Mouse (Mus musculus) hindbrain, embryonic 13.5 days (tissue): Measurements from ENCODE around the gene Wscd2. TPM values are rescaled to one million over a fixed set of nuclear protein-coding genes. Genes with fewer than 3 reads are reported as not detected.

ENCODE experiments used
- ATAC-seq: fragments of 200-750 bp; cut with Nextera tagmentation; 2 replicates; pipeline ENCODE4 v1.8.0; 2017; ENCODE audit warnings: moderate TSS enrichment; ENCODE audit not compliant: low FRiP score
- H3K27ac ChIP-seq: fragments of 300-500 bp; sonication (generic); 2 replicates; pipeline ENCODE4 v1.5.1; 2015; ENCODE audit warnings: inconsistent platforms, mild to moderate bottlenecking, moderate library complexity
- H3K27me3 ChIP-seq: fragments of 300-500 bp; sonication (generic); 2 replicates; pipeline ENCODE4 v1.6.1; 2015; ENCODE audit warnings: mild to moderate bottlenecking, inconsistent platforms
- H3K36me3 ChIP-seq: fragments of 300-500 bp; sonication (generic); 2 replicates; pipeline ENCODE4 v1.6.1; 2015; ENCODE audit warnings: mild to moderate bottlenecking, inconsistent platforms
- H3K4me1 ChIP-seq: fragments of 300-500 bp; sonication (generic); replicated peaks from 2 replicates; pipeline ENCODE4 v1.6.1; 2015; ENCODE audit warnings: inconsistent platforms
- H3K4me2 ChIP-seq: fragments of 300-500 bp; sonication (generic); 2 replicates; pipeline ENCODE4 v1.6.1; 2015; ENCODE audit warnings: inconsistent platforms, mild to moderate bottlenecking, moderate library complexity
- H3K4me3 ChIP-seq: fragments of 300-500 bp; sonication (generic); 2 replicates; pipeline ENCODE4 v1.5.1; 2015; ENCODE audit warnings: mild to moderate bottlenecking, inconsistent platforms
- H3K9ac ChIP-seq: fragments of 300-500 bp; sonication (generic); 2 replicates; pipeline ENCODE4 v1.6.1; 2015; ENCODE audit warnings: mild to moderate bottlenecking, inconsistent platforms
- H3K9me3 ChIP-seq: fragments of 300-500 bp; sonication (generic); 2 replicates; pipeline ENCODE4 v1.6.1; 2016; ENCODE audit warnings: inconsistent platforms
- WGBS: fragments of 180-500 bp; shearing (Covaris S2); methylation state at CpG from one replicate; pipeline ENCODE4 v1.1.7; 2015; 5-methylcytosine and 5-hydroxymethylcytosine counted together
- polyA plus RNA-seq: library from polyadenylated mRNA; unstranded; fragments of >200 nt; fragmentation: Nextera tagmentation; extraction: Ambion mirVana; gene quantifications from 2 replicates; pipeline ENCODE4 v1.2.1, GENCODE M21; 2015

Wscd2 gene
- polyA plus RNA-seq, 1 experiment from 2014 or later, result 9.8 TPM

- H3K27ac ChIP-seq, result no peak overlapping the region
- WGBS, result 91% methylated on average over 4 of the region's 4 CpGs
- H3K9me3 ChIP-seq, result no peaks in the 10 kb centered on the region
- H3K4me2 ChIP-seq, result no peak overlapping the region
- H3K27me3 ChIP-seq, result peaks cover 11% of the 10 kb centered on the region; the same call in 1 of the 2 replicates
- ATAC-seq, result no peak
- no peak overlapping the region for H3K4me3 ChIP-seq
- H3K4me1 ChIP-seq, result 0 out of 2 replicates have a peak, but pooled peaks cover 7% of the 10 kb centered on the region
- no peak overlapping the region for H3K9ac ChIP-seq
- no peaks in the 10 kb centered on the region for H3K36me3 ChIP-seq
These were observed 134.9 kb downstream of the Wscd2 start for GRCm38 (mm10) chr5:113625068-113625467.

- H3K9ac ChIP-seq, result no peak overlapping the region
- ATAC-seq, result no peak
- no peak overlapping the region for H3K27ac ChIP-seq
- H3K27me3 ChIP-seq, result peaks cover 14% of the 10 kb centered on the region; the same call in 1 of the 2 replicates
- H3K4me3 ChIP-seq, result no peak overlapping the region
- H3K9me3 ChIP-seq, result no peaks in the 10 kb centered on the region
- WGBS, result 88% methylated on average over 8 of the region's 8 CpGs
- no peaks in the 10 kb centered on the region for H3K36me3 ChIP-seq
- H3K4me1 ChIP-seq, result 0 out of 2 replicates have a peak, but pooled peaks cover 11% of the 10 kb centered on the region
- H3K4me2 ChIP-seq, result no peak overlapping the region
These were observed 136.2 kb downstream of the Wscd2 start for GRCm38 (mm10) chr5:113626352-113626751.

GRCm38 (mm10) chr5:113626991-113627390 is 136.9 kb downstream of the Wscd2 start:
- H3K27ac ChIP-seq, result no peak overlapping the region
- no peak overlapping the region for H3K4me2 ChIP-seq
- peaks cover 16% of the 10 kb centered on the region; the same call in 1 of the 2 replicates for H3K27me3 ChIP-seq
- no peak overlapping the region for H3K4me3 ChIP-seq
- H3K4me1 ChIP-seq, result 0 out of 2 replicates have a peak, but pooled peaks cover 11% of the 10 kb centered on the region
- no peaks in the 10 kb centered on the region for H3K9me3 ChIP-seq
- 98% methylated on average over 5 of the region's 5 CpGs for WGBS
- ATAC-seq, result no peak
- no peak overlapping the region for H3K9ac ChIP-seq
- no peaks in the 10 kb centered on the region for H3K36me3 ChIP-seq

- peaks cover 16% of the 10 kb centered on the region; the same call in 1 of the 2 replicates for H3K27me3 ChIP-seq
- no peak overlapping the region for H3K4me3 ChIP-seq
- H3K4me1 ChIP-seq, result 0 out of 2 replicates have a peak, but pooled peaks cover 11% of the 10 kb centered on the region
- H3K36me3 ChIP-seq, result no peaks in the 10 kb centered on the region
- ATAC-seq, result no peak
- no peak overlapping the region for H3K27ac ChIP-seq
- 67% methylated on average over 11 of the region's 11 CpGs for WGBS
- H3K4me2 ChIP-seq, result no peak overlapping the region
- H3K9me3 ChIP-seq, result no peaks in the 10 kb centered on the region
- no peak overlapping the region for H3K9ac ChIP-seq
These were observed 137.8 kb downstream of the Wscd2 start for GRCm38 (mm10) chr5:113627820-113628437.

GRCm38 (mm10) chr5:113629248-113629647 is 139.1 kb downstream of the Wscd2 start:
- ATAC-seq, result no peak
- no peak overlapping the region for H3K9ac ChIP-seq
- H3K27me3 ChIP-seq, result peaks cover 16% of the 10 kb centered on the region; the same call in 1 of the 2 replicates
- H3K27ac ChIP-seq, result no peak overlapping the region
- no peaks in the 10 kb centered on the region for H3K36me3 ChIP-seq
- 89% methylated on average over 3 of the region's 3 CpGs for WGBS
- no peak overlapping the region for H3K4me3 ChIP-seq
- H3K4me2 ChIP-seq, result no peak overlapping the region
- peaks cover 8% of the 10 kb centered on the region for H3K4me1 ChIP-seq
- no peaks in the 10 kb centered on the region for H3K9me3 ChIP-seq

GRCm38 (mm10) chr5:113630116-113630515 is 140.0 kb downstream of the Wscd2 start:
- H3K27me3 ChIP-seq, result peaks cover 16% of the 10 kb centered on the region; the same call in 1 of the 2 replicates
- 62% methylated on average over 10 of the region's 10 CpGs for WGBS
- no peaks in the 10 kb centered on the region for H3K9me3 ChIP-seq
- H3K4me1 ChIP-seq, result peaks cover 14% of the 10 kb centered on the region
- H3K4me3 ChIP-seq, result no peak overlapping the region
- no peaks in the 10 kb centered on the region for H3K36me3 ChIP-seq
- no peak overlapping the region for H3K9ac ChIP-seq
- no peak overlapping the region for H3K4me2 ChIP-seq
- H3K27ac ChIP-seq, result no peak overlapping the region
- ATAC-seq, result no peak

GRCm38 (mm10) chr5:113633037-113633714 is 143.0 kb downstream of the Wscd2 start:
- H3K9ac ChIP-seq, result no peak overlapping the region
- 65% methylated on average over 9 of the region's 9 CpGs for WGBS
- no peak for ATAC-seq

GRCm38 (mm10) chr5:113634024-113634651 is 144.0 kb downstream of the Wscd2 start:
- no peak for ATAC-seq
- 64% methylated on average over 13 of the region's 13 CpGs for WGBS

More at GRCm38 (mm10) chr5:113633037-113633714, 143.0 kb downstream of the Wscd2 start:
- Histone ChIP-seq H3K4me1 (peaks cover 14% of the 10 kb centered on the region), H3K27ac (no peak overlapping the region), H3K36me3 (no peaks in the 10 kb centered on the region), H3K27me3 (peaks cover 6% of the 10 kb centered on the region; the same call in 1 of the 2 replicates), H3K9me3 (no peaks in the 10 kb centered on the region), H3K4me3 (no peak overlapping the region), H3K4me2 (no peak overlapping the region)

GRCm38 (mm10) chr5:113634887-113635610 is 144.9 kb downstream of the Wscd2 start:
- Histone ChIP-seq H3K9ac (no peak overlapping the region), H3K4me1 (peaks cover 14% of the 10 kb centered on the region), H3K27me3 (peaks cover 5% of the 10 kb centered on the region; the same call in 1 of the 2 replicates), H3K4me2 (no peak overlapping the region), H3K36me3 (no peaks in the 10 kb centered on the region), H3K9me3 (no peaks in the 10 kb centered on the region), H3K27ac (no peak overlapping the region), H3K4me3 (no peak overlapping the region)
- no peak for ATAC-seq
- 87% methylated on average over 7 of the region's 7 CpGs for WGBS

More at GRCm38 (mm10) chr5:113634024-113634651, 144.0 kb downstream of the Wscd2 start:
- no peaks in the 10 kb centered on the region for H3K36me3 ChIP-seq
- H3K27me3 ChIP-seq, result peaks cover 6% of the 10 kb centered on the region; the same call in 1 of the 2 replicates
- H3K4me3 ChIP-seq, result no peak overlapping the region
- no peak overlapping the region for H3K9ac ChIP-seq
- no peak overlapping the region for H3K4me2 ChIP-seq
- H3K9me3 ChIP-seq, result no peaks in the 10 kb centered on the region
- H3K27ac ChIP-seq, result no peak overlapping the region
- H3K4me1 ChIP-seq, result peaks cover 14% of the 10 kb centered on the region

GRCm38 (mm10) chr5:113635861-113636565 is 145.9 kb downstream of the Wscd2 start:
- Histone ChIP-seq H3K36me3 (no peaks in the 10 kb centered on the region), H3K4me3 (no peak overlapping the region), H3K4me1 (peaks cover 16% of the 10 kb centered on the region), H3K27ac (no peak overlapping the region), H3K27me3 (0 out of 2 replicates have a peak, but pooled peaks cover 4% of the 10 kb centered on the region), H3K9ac (no peak overlapping the region), H3K4me2 (no peak overlapping the region), H3K9me3 (no peaks in the 10 kb centered on the region)
- ATAC-seq, result no peak
- WGBS, result 87% methylated on average over 15 of the region's 15 CpGs

- Histone ChIP-seq H3K9me3 (no peaks in the 10 kb centered on the region), H3K27me3 (no peaks in the 10 kb centered on the region), H3K36me3 (no peaks in the 10 kb centered on the region), H3K27ac (no peak overlapping the region), H3K4me3 (no peak overlapping the region), H3K4me1 (peaks cover 19% of the 10 kb centered on the region), H3K4me2 (no peak overlapping the region), H3K9ac (no peak overlapping the region)
- 66% methylated on average over 4 of the region's 4 CpGs for WGBS
- no peak for ATAC-seq
These were observed 147.5 kb downstream of the Wscd2 start for GRCm38 (mm10) chr5:113637631-113638030.
